Mouse (Mus musculus) monocyte, adult 2 months (primary cell): ENCODE data around the gene Olfr447.

Source experiments
- DNase-seq, 2 experiments: peaks; one replicate each; pipeline ENCODE4 v3.0.0; 2022; ENCODE audit warnings: low spot score in 2 of 2, low read depth in 1 of 2

Gene Olfr447

DNA sequence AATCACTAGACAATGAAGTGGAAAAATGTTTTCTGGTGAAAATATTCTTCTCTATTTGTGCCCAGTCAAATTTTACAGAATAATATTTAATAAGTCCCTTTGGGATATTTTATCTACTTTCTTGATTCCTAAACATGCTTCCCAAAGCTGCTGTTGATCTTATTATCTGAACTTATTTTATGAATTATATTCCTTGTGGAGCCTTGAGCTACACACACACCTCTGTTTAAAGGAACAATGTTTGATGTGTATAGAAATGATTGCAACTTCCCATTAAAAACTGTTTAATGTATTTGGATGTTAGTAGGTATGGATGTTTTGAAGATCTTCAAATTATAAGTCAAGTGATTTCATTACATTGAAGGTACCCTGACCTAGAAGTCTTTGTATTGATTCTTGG is at the start of gene Olfr447:
TSS of gene Olfr447 (plus strand) at position 301 of the 400 bp plus-strand sequence.
- DNase-seq = no peak

DNA sequence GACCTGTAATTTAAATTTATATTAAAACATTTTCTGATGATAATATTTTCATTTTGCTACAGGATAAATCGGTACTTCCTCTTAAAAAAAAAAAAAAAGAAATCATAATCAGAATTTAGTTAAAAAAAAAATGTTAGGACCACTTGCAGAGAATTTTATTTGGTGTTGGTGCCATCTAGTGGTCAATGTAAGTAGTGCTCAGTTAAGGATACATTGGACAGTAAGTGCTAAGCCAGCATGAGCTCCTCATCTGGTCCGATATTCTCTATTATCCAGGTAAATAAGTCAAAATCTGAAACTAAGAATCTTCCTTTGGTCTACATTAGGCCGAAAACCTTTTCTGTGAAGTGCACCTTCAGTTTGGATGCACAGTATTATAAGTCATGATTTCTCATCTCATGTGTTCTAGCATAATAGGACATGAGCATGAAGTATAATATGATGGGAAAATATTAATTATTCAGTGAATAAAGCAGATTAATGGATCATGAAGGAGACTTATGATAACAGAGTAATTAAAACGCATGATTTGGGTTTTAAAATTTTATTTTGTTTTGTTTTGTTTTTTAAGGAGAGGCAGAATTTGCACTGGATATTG is 48.4 kb upstream of the Olfr447 start:
- DNase-seq = no peak

DNA sequence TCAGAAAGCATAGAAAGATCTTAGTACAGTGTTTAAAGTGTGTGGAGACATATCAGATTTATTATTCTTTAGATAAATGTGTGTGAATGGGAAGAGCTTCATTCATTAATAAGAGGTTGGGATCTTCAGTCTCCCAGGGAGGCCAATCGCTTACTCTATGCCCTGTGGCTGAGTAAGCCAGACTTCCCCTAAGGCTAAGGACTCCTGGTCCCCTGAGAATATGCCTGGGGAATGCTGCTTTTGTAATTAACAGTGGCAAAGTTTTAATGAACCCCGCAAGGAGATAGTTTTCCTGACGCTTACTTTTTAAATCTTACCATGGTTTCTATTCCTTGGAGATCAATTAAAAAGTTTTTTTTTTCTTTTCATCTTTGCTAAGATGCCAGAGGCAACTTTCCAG is 39.0 kb upstream of the Olfr447 start:
- no peak for DNase-seq

DNA sequence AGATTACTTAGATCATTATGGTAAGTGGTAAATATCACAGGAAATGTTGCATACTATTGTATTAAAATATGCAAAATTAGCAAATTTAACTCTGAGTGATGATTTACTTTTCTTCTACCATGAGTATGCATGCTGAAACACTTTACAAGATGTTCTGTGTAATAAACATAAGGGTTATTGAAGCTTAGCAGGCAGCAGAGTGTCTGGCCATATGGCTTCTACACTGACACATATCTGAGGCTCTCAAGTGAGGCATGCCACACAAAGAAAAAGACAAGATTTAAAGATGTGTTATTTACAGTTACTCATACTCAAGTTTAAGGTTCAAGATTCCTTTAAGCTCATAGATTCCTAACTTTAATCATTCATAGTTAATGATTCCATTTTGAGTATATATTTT is 32.4 kb upstream of the Olfr447 start:
- DNase-seq = no peak

DNA sequence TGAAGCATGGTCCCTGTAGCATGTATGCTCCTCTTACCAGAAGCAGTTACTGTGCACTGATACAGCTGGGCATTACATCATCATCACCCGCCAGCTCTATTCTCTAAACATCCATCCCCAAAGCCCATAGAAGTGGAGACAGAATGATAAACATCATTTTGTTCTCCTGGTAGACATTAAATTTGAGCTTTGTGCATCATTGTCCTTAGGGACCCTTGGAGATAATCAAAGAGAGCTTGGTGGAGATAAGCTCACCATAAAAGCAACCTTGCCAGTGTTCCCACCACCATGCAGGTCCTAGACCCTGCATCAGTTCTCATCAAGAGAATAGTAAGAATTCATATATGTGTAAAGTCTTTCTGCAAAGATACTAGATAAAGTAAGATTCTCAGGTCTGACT is 18.5 kb upstream of the Olfr447 start, which contains the start of gene Olfr448:
TSS of gene Olfr448 (plus strand) at position 301 of the 400 bp plus-strand sequence.
- no peak for DNase-seq

DNA sequence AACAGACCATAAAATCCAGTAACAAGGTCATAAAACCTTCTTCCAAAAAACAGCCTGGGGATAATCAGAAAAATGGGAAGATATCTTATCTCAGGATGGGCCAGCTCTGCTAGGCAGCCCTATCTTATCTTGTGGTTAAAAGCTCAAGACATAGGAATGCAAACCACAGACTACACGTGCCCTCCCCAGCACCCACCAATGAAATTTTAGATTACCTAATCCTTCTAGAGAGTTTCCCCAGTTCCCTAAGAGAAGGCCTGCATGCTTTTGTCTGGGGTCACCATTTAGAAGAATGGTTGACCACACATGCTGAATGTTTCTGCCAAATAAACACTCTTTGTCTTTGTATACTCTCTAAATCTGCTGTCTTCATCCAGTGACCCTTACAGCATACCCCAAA is 8.3 kb upstream of the Olfr447 start:
- no peak for DNase-seq

DNA sequence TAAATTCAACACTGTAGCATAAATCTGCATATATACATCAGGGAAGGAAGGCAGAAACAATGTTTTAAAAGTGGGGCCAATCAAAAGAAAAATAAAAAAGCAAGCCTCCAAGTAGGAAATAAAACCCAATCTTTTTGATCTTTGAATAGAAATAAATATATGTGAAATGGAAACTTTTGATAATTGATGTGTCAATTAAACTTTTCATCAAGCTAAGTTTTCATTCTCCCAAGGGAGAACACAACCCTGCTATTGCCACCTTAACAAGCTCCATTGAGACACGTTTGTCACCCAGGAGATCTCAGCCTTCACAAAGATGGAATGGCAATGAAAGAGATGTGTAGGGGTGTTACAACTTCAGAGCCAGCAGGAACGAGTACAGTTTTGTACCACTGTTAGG is 12.4 kb downstream of the Olfr447 start, which contains the start of gene Olfr446:
TSS of gene Olfr446 (plus strand) at position 301 of the 400 bp plus-strand sequence.
- no peak for DNase-seq

DNA sequence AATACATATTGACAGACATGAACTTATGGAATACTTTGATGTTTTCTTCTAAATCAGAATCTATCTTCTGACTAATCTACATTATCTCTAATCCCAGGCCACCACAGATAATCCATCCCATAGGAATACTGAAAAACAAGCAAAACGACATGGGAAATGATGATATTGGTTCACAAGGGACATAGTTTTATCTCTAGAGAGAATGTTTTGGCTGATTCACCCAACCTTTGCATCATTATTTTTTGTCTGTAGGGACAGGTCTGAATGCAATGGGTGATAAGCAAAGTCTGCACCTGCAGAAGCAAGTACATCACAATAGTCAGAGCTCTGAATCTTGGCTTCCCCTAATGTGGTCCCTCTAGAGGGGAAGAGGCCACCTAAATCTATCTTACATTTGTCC is 40.1 kb downstream of the Olfr447 start, which contains the start of gene Olfr444:
TSS of gene Olfr444 (plus strand) at position 301 of the 400 bp plus-strand sequence.
- no peak for DNase-seq
